Mouse (Mus musculus): Measurements from ENCODE around the gene Ube2s. TPM values are rescaled to one million over a fixed set of nuclear protein-coding genes. Genes with fewer than 3 reads are reported as not detected.
"Not testable (repeated sequence)": the region's sequence is repeated elsewhere in the genome, so short reads cannot be mapped to it uniquely, and the experiment has no call there.

Ube2s gene
- 10 to 100 TPM; 17.8 to 94.6 (median 39.8) TPM for total RNA-seq (2018; cell fraction: chromatin; rRNA removed)
- 100 to 1,000 TPM in 23 of 26 experiments, 10 to 100 TPM in 3; 90.7 to 283 (median 123) TPM for total RNA-seq (2018; cell fraction: cytosol; rRNA removed)
- 100 to 1,000 TPM in 1 of 26 experiments, 10 to 100 TPM in 25; 23.9 to 139 (median 54.8) TPM for total RNA-seq (2018; cell fraction: nucleus; rRNA removed)
- polyA plus RNA-seq (2018) = 69.0 to 174 TPM (median 124 TPM) in 3 replicates

DNA sequence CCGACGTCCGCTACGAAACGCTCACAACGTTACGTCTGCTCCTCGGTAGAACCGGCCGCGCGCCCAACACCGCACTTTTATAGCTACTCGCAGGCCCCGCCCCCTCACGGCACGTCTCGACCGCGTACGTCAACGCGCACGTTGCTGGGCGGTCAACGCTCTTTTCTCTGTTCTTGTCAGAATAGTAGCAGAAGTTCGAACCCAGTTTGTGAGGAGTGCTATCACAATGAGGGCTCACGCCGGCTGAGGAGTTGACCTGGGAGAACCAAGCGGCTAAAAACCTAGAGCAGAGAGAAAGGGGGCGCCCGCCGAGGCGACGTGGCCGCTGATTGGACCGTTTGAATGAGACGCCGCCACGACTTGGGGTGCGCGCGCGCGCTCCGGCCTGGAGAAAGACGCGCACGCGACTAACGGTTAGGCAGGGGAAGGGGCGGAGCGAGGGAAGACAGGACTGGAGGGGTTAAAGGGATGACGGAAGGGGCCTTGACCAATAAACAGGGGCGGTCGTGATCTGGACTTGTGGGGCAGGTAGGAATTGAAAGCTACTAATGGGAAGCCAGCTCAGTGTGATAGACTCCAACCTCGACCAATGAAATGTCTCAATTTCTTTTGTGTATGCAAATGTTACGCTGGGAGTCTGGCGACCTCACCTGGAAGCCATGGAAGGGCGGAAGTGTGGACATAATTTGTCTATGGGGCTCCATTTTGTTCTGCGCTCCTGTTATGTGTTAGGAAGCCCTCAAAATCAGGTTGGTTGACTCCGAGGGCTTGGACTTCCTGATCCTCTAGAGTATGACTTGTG is at the start of gene Ube2s:
Gene Ube2s (minus strand): TSS at position 288 of the 802 bp plus-strand sequence.
- Histone ChIP-seq H3K27ac (peak within 1 kb of the TSS; percentile 94), H3K4me3 (ENCODE audit: inconsistent target) (peak within 1 kb of the TSS; percentile 98), H3K36me3 (ENCODE audit: inconsistent target) (peaks cover 6% of the 10 kb centered on the region; the same call in 1 of the 2 replicates), H3K79me2 (ENCODE audit: inconsistent target) (peaks cover 37% of the 10 kb centered on the region)
- WGBS (ENCODE audit: missing documents) = 1% methylated on average over 54 of the region's 62 CpGs

DNA sequence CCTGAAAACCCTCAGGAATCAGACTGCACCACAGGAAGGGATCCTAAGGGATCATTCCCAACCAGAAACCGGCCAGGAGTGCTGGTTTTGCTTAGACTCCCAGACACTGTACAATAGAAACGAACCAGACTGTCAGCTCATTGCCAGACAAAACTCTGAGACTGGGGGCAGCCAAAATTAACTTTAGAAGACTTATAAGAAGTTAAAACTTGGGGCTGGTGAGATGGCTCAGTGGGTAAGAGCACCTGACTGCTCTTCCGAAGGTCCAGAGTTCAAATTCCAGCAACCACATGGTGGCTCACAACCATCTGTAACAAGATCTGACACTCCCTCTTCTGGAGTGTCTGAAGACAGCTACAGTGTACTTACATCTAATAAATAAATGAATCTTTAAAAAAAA is 48.5 kb upstream of the Ube2s start:
- H3K36me3 ChIP-seq (ENCODE audit: inconsistent target); H3K79me2 ChIP-seq (ENCODE audit: inconsistent target); H3K27ac ChIP-seq; H3K4me3 ChIP-seq (ENCODE audit: inconsistent target): not testable (repeated sequence)
- WGBS (ENCODE audit: missing documents) = 77% methylated on average over 3 of the region's 3 CpGs

DNA sequence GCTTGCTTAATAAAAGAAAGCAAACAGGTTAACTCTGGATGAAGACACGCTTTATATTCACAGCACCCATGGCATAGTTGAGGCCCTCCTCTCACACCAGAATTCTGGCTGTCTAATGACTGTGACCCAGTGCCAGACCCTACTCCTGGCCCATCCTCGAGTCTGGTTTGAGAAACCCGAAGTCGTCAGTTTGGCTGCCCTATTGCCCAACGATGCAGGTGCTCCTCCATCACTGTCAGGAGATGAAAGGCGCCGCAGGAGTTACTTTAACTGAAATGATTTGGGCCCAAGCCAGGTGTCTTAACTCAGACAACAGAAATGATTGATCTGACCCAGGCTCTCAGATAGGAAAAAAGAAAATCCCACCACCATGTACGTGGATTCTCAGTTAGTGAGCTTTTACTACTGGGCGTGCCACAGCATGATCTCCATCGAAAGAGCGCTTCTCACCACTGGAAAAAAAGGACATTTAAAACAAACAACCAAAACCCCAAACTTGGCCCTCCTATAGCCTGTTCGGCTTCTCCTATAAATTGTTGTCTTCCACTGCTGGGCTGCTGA is 47.1 kb upstream of the Ube2s start:
- 97% methylated on average over 12 of the region's 12 CpGs for WGBS (ENCODE audit: missing documents)
- Histone ChIP-seq H3K4me3 (ENCODE audit: inconsistent target) (no peak overlapping the region), H3K27ac (no peak overlapping the region), H3K36me3 (ENCODE audit: inconsistent target) (no peaks in the 10 kb centered on the region), H3K79me2 (ENCODE audit: inconsistent target) (no peaks in the 10 kb centered on the region)

DNA sequence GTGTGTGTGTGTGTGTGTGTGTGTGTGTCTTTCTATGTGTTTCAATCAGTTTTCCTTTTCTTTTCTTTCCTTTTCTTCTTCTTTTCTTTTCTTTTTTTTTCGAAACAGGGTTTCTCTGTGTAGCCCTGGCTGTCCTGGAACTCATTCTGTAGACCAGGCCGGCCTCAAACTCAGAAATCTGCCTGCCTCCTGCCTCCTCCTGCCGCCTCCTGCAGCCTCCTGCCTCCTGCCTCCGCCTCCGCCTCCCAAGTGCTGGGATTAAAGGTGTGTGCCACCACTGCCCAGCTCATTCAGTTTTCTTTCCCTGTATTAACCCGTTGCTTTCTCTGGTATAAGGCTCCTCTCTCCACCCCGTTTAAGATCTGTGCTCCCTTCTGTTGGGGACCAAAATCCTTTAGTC is 44.9 kb upstream of the Ube2s start:
- no peaks in the 10 kb centered on the region for H3K79me2 ChIP-seq (ENCODE audit: inconsistent target)
- H3K36me3 ChIP-seq (ENCODE audit: inconsistent target) = no peaks in the 10 kb centered on the region
- H3K27ac ChIP-seq = no peak overlapping the region
- H3K4me3 ChIP-seq (ENCODE audit: inconsistent target) = no peak overlapping the region
- 83% methylated on average over 6 of the region's 7 CpGs for WGBS (ENCODE audit: missing documents)

DNA sequence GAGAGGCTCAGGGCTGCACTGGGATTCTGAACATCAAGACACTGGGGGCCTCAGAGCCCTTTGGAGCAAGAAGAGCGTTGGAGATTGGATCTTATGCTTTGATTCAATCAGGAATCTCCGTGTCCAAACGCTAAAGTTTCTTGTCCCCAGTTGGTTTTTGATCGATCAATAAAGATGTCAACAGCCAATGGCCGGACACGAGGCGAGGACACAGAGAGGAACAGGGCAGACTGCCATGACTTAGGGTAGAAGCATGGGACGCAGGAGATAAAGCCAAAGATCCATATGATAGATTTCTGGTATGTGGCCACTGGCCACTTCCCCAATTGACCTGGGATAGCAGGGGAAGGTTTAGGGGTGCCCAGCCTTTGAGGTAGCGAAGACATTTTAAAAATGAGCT is 44.1 kb upstream of the Ube2s start:
- H3K27ac ChIP-seq = no peak overlapping the region
- 84% methylated on average over 9 of the region's 9 CpGs for WGBS (ENCODE audit: missing documents)
- no peaks in the 10 kb centered on the region for H3K79me2 ChIP-seq (ENCODE audit: inconsistent target)
- no peaks in the 10 kb centered on the region for H3K36me3 ChIP-seq (ENCODE audit: inconsistent target)
- no peak overlapping the region for H3K4me3 ChIP-seq (ENCODE audit: inconsistent target)

DNA sequence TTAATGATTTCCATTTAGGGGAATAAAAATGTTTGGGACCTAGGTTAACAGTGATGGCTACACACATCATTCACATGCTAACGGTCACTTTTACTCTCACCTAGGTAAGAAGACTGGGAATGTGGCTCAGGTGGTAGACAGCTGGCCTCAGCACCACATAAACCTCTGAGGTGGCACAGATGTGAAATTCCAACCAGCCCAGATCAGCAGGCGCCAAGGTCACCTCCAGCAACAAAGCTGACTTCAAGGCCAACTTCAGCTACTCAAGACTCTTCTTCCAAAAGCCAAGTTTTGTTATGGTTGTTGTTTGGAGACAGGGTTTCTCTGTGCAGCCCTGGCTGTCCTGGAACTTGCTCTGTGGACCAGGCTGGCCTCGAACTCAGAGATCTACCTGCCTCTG is 41.2 kb upstream of the Ube2s start:
- H3K36me3 ChIP-seq (ENCODE audit: inconsistent target) = no peaks in the 10 kb centered on the region
- H3K79me2 ChIP-seq (ENCODE audit: inconsistent target) = no peaks in the 10 kb centered on the region
- 88% methylated on average over 3 of the region's 3 CpGs for WGBS (ENCODE audit: missing documents)

DNA sequence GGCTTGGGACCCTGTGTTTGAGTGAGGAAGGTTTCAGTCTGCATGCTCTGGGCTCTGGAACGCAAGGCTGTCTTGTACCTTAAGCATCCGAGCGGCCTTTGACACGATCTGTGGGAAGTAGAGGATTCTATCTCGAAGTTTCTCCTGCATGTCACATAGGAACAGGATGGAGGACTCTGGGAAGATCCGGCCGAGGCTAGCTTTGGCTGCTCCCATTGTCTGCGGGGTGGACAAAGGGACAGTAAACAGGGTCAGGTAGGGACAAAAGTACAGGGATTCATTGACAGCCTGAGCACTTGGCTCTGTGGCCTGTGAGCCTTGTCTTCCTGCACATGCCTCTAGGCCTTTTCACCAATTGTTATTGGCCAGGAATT is 38.9 kb upstream of the Ube2s start:
- Histone ChIP-seq H3K36me3 (ENCODE audit: inconsistent target) (no peaks in the 10 kb centered on the region), H3K27ac (no peak overlapping the region), H3K79me2 (ENCODE audit: inconsistent target) (no peaks in the 10 kb centered on the region), H3K4me3 (ENCODE audit: inconsistent target) (no peak overlapping the region)
- WGBS (ENCODE audit: missing documents) = 93% methylated on average over 6 of the region's 8 CpGs

More for the DNA sequence above, 41.2 kb upstream of the Ube2s start:
- Histone ChIP-seq H3K4me3 (ENCODE audit: inconsistent target) (no peak overlapping the region), H3K27ac (no peak overlapping the region)

DNA sequence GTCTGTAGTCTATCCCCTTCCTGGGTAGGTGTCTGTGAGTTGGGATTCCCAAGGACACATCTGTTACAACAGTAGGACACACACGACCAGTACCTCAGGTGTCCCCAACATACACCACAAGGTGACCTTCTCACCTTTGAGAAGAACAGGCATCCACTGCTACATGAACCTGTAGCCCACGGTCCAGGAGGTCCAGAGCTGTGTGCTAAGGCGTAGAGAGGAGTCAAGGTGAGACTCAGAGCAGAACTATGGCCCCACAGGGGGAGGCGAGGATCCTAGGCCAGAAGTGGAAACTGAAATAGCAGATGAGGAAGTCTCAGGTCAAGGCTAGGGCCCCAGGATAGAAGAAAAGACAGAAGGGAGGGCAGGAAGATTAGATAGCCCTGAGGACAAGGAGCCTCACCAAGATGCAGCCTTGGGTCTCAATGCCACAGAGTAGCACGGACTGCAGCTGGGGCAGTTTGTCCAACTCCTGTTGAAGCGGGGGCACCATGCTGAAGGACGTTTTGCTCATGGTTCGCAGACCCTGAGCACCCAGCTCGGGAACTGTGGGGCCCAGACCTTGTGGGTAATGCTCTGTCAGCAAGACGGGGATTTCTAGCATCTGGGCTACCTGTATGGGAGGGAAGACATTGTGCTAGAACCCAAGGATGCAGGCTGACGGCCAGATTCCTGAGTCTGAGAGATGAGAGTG is 38.4 kb upstream of the Ube2s start:
- Histone ChIP-seq H3K4me3 (ENCODE audit: inconsistent target) (no peak overlapping the region), H3K27ac (no peak overlapping the region), H3K36me3 (ENCODE audit: inconsistent target) (no peaks in the 10 kb centered on the region), H3K79me2 (ENCODE audit: inconsistent target) (no peaks in the 10 kb centered on the region)
- WGBS (ENCODE audit: missing documents) = 87% methylated on average over 10 of the region's 11 CpGs

DNA sequence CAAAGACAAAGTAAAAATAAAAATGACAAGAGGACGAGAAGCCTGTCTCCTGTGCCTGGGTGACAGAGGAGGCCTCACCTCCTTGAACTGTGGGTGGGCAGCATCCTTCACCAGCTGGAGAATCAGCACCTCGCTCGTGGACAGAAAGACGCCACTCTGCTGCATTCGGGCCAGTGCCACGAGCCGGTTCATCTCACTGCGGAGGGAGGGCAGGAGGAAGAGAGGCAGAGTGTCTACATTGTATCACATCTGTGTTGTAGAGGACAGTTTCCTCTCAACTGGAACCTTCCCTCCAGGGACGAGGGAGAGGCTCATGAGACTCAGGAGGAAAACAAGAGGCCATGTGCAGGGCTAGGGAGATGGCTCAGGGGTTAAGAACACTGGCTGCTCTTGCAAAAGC is 37.0 kb upstream of the Ube2s start:
- no peak overlapping the region for H3K27ac ChIP-seq
- H3K36me3 ChIP-seq (ENCODE audit: inconsistent target) = no peaks in the 10 kb centered on the region
- no peak overlapping the region for H3K4me3 ChIP-seq (ENCODE audit: inconsistent target)
- no peaks in the 10 kb centered on the region for H3K79me2 ChIP-seq (ENCODE audit: inconsistent target)
- WGBS (ENCODE audit: missing documents) = 83% methylated on average over 9 of the region's 9 CpGs

DNA sequence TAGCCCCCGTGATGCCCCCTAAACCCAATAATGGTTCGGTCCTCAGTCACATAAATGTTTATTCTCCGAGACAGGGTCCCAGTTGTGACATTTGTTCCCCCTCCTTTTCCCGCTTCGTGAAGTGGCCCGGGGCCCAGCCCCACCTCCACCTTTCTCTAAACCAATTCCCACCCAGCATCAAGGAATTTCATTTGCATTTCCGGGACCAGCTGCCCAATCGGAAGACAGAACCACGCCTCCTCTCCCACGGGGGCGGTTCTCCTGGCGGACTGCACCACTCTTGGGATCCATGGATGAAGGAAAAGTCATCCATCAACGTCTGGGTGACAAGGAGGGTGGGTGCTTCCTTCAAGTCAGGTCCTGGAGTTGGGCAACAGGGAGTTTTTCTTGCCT is 32.5 kb upstream of the Ube2s start:
- Histone ChIP-seq H3K36me3 (ENCODE audit: inconsistent target) (no peaks in the 10 kb centered on the region), H3K27ac (no peak overlapping the region), H3K79me2 (ENCODE audit: inconsistent target) (no peaks in the 10 kb centered on the region), H3K4me3 (ENCODE audit: inconsistent target) (no peak overlapping the region)
- WGBS (ENCODE audit: missing documents) = 27% methylated on average over 13 of the region's 13 CpGs

DNA sequence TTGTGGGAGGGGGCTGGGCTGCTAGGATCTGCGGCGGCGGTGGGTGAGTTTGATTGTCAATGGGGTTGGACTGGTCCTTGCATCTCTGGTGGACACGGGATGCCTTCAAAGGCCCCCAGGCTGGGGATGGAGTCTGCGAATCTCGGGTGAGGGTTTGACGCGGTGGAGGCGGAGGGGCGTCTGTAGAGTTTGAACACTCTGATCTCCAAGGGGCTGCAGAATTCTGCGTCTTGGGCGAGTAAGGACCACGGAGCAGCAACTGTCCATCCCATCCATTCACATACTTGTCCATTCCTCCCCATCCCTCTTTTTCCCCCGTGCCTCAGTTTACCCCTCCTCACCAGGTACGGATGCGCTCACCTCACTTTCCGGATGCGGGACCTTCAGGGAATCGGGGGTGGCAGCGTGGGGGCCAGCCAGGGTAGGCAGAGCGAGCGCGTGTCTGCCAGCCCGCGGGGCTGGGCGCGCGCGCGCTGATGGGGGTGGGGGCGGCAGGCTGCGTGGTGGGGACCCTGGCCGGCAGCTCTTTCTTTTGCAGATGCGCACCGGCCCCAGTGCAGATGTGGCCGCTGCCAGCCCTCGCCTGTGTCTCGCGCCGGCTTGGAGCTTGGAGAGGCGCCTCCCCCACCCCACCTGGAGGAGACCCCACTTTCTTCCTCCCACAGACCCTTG is 32.0 kb upstream of the Ube2s start, which contains the start of gene Shisa7:
Gene Shisa7 (minus strand): TSS at position 452 of the 672 bp plus-strand sequence.
- H3K27ac ChIP-seq = no peak within 1 kb of the TSS
- no peak within 1 kb of the TSS for H3K4me3 ChIP-seq (ENCODE audit: inconsistent target)

DNA sequence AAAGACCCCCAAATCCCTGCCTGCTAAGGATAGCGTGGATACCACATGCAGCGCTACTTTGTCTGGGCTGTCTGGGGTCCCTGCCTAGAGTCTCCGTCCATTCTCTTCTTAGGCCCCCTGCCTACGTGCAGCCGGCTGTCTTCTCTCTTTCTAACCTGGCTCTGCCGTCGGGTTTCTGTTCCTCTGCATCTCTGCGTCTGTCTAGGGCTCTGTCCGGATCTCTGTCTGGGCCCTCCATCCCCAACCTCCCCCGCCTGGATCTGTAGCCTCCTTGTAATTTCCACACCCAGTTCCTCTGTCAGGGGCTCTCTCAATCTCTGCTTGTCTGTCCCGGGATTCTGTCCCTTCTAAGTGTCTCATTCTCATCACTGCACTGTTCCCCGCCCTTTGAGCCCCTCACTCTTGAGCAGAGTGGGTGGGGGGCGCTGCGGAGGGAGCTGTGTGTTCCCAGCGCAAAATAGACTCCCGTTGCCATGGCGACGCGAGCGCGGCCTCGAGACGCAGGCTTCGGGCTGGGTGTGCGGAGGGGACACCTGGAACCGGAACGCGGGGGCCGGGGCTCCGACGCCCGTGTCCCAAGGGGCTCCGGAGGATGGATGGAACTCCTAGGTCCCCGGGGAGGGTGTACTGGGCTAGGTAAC is 31.3 kb upstream of the Ube2s start:
- 5% methylated on average over 19 of the region's 34 CpGs for WGBS (ENCODE audit: missing documents)
- Histone ChIP-seq H3K36me3 (ENCODE audit: inconsistent target) (no peaks in the 10 kb centered on the region), H3K4me3 (ENCODE audit: inconsistent target) (no peak overlapping the region), H3K27ac (no peak overlapping the region), H3K79me2 (ENCODE audit: inconsistent target) (no peaks in the 10 kb centered on the region)

More for the DNA sequence above, 32.0 kb upstream of the Ube2s start, which contains the start of gene Shisa7:
- Histone ChIP-seq H3K79me2 (ENCODE audit: inconsistent target) (no peaks in the 10 kb centered on the region), H3K36me3 (ENCODE audit: inconsistent target) (no peaks in the 10 kb centered on the region)
- WGBS (ENCODE audit: missing documents) = 11% methylated on average over 40 of the region's 41 CpGs

DNA sequence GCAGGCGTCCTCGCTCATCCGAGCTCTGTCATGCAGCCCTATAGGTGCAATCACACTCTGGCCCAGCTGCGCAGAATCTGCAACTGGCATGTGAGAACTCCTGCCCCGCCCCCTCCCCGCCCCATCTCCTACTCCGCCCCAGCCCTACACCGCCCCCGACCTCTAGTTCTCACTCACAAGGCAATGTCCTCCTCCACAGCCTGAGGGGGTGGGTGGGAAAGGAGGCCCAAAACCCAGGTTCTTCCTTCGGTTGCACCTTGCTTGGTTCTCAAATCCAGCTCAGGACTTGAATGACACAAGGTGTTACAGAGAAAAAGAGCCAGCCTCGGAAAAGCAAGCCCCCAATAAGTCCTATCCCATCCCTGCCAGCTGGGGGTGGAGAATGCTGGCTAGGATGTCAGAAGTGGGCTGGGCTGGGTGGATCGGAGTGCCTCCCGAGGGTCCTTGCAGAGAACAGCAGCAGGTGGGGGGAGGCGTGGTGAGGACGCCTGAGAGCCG is 30.3 kb upstream of the Ube2s start:
- Histone ChIP-seq H3K79me2 (ENCODE audit: inconsistent target) (no peaks in the 10 kb centered on the region), H3K4me3 (ENCODE audit: inconsistent target) (no peak overlapping the region), H3K27ac (no peak overlapping the region), H3K36me3 (ENCODE audit: inconsistent target) (no peaks in the 10 kb centered on the region)
- 2% methylated on average over 16 of the region's 16 CpGs for WGBS (ENCODE audit: missing documents)

DNA sequence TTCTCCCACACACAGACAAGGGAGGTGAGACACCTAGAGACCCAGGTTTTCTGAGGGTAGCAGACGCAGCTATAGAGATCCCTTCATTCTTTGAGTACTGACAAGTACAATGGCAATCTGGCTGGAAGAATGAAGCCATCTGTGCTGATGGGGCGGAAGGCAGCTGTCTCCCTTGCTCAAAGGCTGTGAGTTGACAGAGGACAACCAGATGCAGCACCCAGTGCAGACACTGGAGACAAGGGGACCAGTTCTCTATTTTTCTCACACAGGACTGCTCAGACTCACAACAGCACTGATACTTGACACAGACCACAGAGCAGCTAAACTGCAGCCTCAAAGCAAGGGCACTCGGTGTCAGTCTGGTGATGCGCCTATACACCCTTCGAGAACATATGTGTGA is 29.7 kb upstream of the Ube2s start:
- Histone ChIP-seq H3K36me3 (ENCODE audit: inconsistent target) (no peaks in the 10 kb centered on the region), H3K4me3 (ENCODE audit: inconsistent target) (no peak overlapping the region), H3K27ac (no peak overlapping the region), H3K79me2 (ENCODE audit: inconsistent target) (no peaks in the 10 kb centered on the region)
- WGBS (ENCODE audit: missing documents) = 67% methylated on average over 5 of the region's 5 CpGs

All from macrophage (primary cell).